In the genomic region with DNA sequence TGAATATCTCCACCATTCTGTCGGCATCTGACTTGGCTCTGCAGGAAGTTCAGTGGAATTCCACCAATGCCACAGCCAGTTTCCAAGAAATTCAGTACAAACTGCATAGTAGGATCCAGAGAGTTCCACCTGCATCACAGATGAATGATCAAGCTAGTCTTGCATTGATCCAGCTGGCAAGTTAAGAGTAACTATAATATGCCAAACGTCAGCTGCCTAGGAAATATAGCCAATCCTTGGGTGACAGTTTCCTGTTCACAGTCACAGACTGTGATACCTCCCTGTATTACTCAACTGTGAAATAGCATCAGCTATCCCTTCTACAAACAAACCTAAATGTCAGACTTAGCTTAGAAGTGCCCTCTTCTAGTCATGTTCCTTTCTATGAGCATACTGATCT, we compare ENCODE assay signal across 25 mouse cellular contexts.
"Had no signal": no experiment of that assay in that cellular context is flagged by ENCODE, and none has a peak within 500 bp of the region (broad histone marks: within the 10 kb centered on the region; RNA-seq: fewer than 3 reads in every experiment).

No protein-coding gene starts in this region.

- H3K4me2 ChIP-seq: heart, embryonic 12.5 days; hindbrain, embryonic 13.5 days; hindbrain, embryonic 15.5 days; kidney, embryonic 15.5 days; limb, embryonic 13.5 days; limb, embryonic 15.5 days; liver, embryonic 12.5 days had no signal

- H3K27ac ChIP-seq: heart, embryonic 10.5 days; hindbrain, embryonic 13.5 days; hindbrain, embryonic 15.5 days; hindbrain, postnatal 0 days; kidney, embryonic 15.5 days; kidney, postnatal 0 days; limb, embryonic 13.5 days; limb, embryonic 15.5 days; liver, embryonic 12.5 days; liver, embryonic 14.5 days had no signal

- H3K4me3 ChIP-seq: heart, embryonic 10.5 days; heart, embryonic 12.5 days; hindbrain, embryonic 13.5 days; hindbrain, embryonic 15.5 days; kidney, embryonic 15.5 days; limb, embryonic 13.5 days; limb, embryonic 15.5 days; liver, embryonic 12.5 days had no signal

- ATAC-seq: hindbrain, postnatal 0 days; intestine, embryonic 16.5 days; liver, embryonic 12.5 days had no signal

- H3K4me1 ChIP-seq: heart, embryonic 10.5 days; heart, embryonic 12.5 days; hindbrain, embryonic 13.5 days; hindbrain, embryonic 15.5 days; kidney, embryonic 15.5 days; limb, embryonic 13.5 days; limb, embryonic 15.5 days; liver, embryonic 12.5 days had no signal

- H3K27me3 ChIP-seq: heart, embryonic 12.5 days; hindbrain, embryonic 13.5 days; hindbrain, embryonic 15.5 days; kidney, embryonic 15.5 days; limb, embryonic 13.5 days; limb, embryonic 15.5 days; liver, embryonic 12.5 days had no signal

- H3K9ac ChIP-seq: heart, embryonic 12.5 days; hindbrain, embryonic 13.5 days; hindbrain, embryonic 15.5 days; kidney, embryonic 15.5 days; limb, embryonic 13.5 days; limb, embryonic 15.5 days; liver, embryonic 12.5 days; liver, embryonic 14.5 days had no signal

- H3K36me3 ChIP-seq: heart, embryonic 10.5 days; heart, embryonic 12.5 days; hindbrain, embryonic 13.5 days; hindbrain, embryonic 15.5 days; kidney, embryonic 15.5 days; limb, embryonic 13.5 days; limb, embryonic 15.5 days; liver, embryonic 12.5 days had no signal

- H3K9me3 ChIP-seq: heart, embryonic 10.5 days; heart, embryonic 12.5 days; hindbrain, embryonic 13.5 days; hindbrain, embryonic 15.5 days; kidney, embryonic 15.5 days; limb, embryonic 13.5 days; limb, embryonic 15.5 days; liver, embryonic 12.5 days had no signal

- DNase-seq: gastrocnemius, postnatal 14 days; gastrocnemius, postnatal 36 days; heart, adult 18-20 months; heart, postnatal 10 days; kidney, adult 11 months; kidney, adult 2 months; kidney, adult 9 months; kidney, postnatal 14 days; kidney, postnatal 36 days; layer of hippocampus, adult 9-11 months; layer of hippocampus, postnatal 36 days; left cerebral cortex, postnatal 4 days; lung, adult 18-20 months had no signal
